17 mouse cellular contexts compared by ENCODE assay signal in the genomic region with DNA sequence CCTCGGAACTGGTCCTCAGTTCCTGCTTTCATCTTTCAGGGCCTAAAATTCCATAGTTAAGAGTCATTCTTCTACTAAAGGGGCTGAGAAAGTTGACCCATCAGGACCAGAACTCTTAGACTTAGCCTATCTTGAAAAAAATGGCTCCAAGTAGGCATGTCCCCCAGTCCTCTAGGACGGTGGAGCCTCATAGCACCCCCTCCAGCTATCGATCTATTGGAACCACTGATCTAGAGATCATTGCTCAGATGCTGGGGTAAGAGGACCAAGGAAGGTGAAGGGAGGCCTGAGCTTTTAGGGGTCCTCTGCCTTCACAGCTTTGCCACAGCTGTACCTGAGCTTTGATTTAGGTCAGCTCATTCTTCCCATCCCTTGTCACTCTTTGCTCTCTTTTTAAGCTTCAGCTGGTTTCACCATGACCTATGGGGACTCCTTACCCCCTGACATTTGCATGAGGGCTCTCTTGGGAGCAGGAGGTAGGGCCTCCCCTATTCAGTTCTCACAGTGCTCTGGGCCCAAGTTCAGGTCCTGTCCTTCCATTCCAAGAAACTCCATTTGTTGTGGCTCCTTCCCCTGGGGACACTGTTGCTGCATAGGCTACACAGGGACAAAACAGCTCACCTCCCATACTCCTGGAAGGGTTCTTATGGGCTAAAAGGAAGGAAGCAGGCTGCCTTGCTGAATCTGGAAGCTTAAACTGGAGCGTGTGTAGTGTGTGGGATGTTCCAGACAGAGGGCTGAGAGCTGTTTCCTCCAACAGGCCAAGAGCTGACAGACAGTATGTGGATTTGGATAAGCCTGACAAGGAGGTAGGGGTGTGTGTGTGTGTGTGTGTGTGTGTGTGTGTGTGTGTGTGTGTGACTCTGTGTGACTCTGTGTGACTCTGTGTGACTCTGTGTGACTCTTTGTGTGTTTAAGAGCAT. TPM values are rescaled to one million over a fixed set of nuclear protein-coding genes. Genes with fewer than 3 reads are reported as not detected.
DNase-seq lines count a peak whose midpoint lies in the region; ATAC-seq and TF ChIP-seq lines count a peak whose summit lies in the region.
"Had no signal": no experiment of that assay in that cellular context is flagged by ENCODE, and none has a peak within 500 bp of the region (broad histone marks: within the 10 kb centered on the region; RNA-seq: fewer than 3 reads in every experiment).

No protein-coding gene starts in this region.

- no peaks in the 10 kb centered on the region for H3K27me3 ChIP-seq in heart, embryonic 15.5 days
- no peaks in the 10 kb centered on the region for H3K27me3 ChIP-seq in liver, postnatal 0 days (ENCODE audit: insufficient read depth, low read length)
- H3K27me3 ChIP-seq in forebrain, embryonic 13.5 days: no peaks in the 10 kb centered on the region
- H3K27me3 ChIP-seq: lung, embryonic 15.5 days had no signal

- no peak overlapping the region for H3K9ac ChIP-seq in heart, embryonic 15.5 days
- peak overlapping the region; percentile 56 for H3K9ac ChIP-seq in liver, postnatal 0 days (replicated peaks)
- H3K9ac ChIP-seq in forebrain, embryonic 13.5 days: no peak overlapping the region
- H3K9ac ChIP-seq: lung, embryonic 15.5 days had no signal

- H3K4me2 ChIP-seq in heart, embryonic 15.5 days: no peak overlapping the region
- H3K4me2 ChIP-seq in liver, postnatal 0 days (ENCODE audit: low read depth, low read length): peak overlapping the region; percentile 68
- H3K4me2 ChIP-seq in forebrain, embryonic 13.5 days: no peak overlapping the region
- H3K4me2 ChIP-seq: lung, embryonic 15.5 days had no signal

- no peak for DNase-seq in heart, adult 18-20 months
- DNase-seq in right cerebral cortex, adult 2 months (ENCODE audit: low spot score in 2 of 2): peak; percentile 33 to 34
- no peak for DNase-seq in right cerebral cortex, postnatal 14 days
- DNase-seq in liver, postnatal 0 days: peak; percentile 12
- no peak for DNase-seq in gastrocnemius, adult 8-10 months (ENCODE audit: low spot score in 2 of 2)
- DNase-seq: adrenal gland, adult 2 months; cerebellum, adult 11 months; gastrocnemius, postnatal 10 days; heart, postnatal 4 days; kidney, adult 18-20 months had no signal

- H3K9me3 ChIP-seq in heart, embryonic 15.5 days (replicated peaks): no peaks in the 10 kb centered on the region
- no peaks in the 10 kb centered on the region for H3K9me3 ChIP-seq in liver, postnatal 0 days (ENCODE audit: low read length)
- no peaks in the 10 kb centered on the region for H3K9me3 ChIP-seq in forebrain, embryonic 13.5 days (replicated peaks)
- H3K9me3 ChIP-seq: lung, embryonic 15.5 days had no signal

- no peak for ATAC-seq in heart, embryonic 15.5 days (replicated peaks; ENCODE audit: insufficient number of reproducible peaks, insufficient read depth, low FRiP score, low read depth)
- ATAC-seq in liver, postnatal 0 days: no peak
- ATAC-seq in forebrain, embryonic 13.5 days: no peak
- ATAC-seq: midbrain, embryonic 16.5 days had no signal

- TF ChIP-seq EP300 in liver, postnatal 0 days (IDR thresholded peaks at IDR 0.05; ENCODE audit: low read depth): no peak

- no peaks in the 10 kb centered on the region for H3K4me1 ChIP-seq in heart, embryonic 15.5 days (replicated peaks)
- H3K4me1 ChIP-seq in bone marrow, adult 2 months (ENCODE audit: control insufficient read depth, insufficient read depth, low read length): peaks cover 16% of the 10 kb centered on the region
- H3K4me1 ChIP-seq in liver, postnatal 0 days (ENCODE audit: insufficient read depth): peaks cover 29% of the 10 kb centered on the region
- H3K4me1 ChIP-seq in forebrain, embryonic 13.5 days: no peaks in the 10 kb centered on the region
- H3K4me1 ChIP-seq: lung, embryonic 15.5 days had no signal

- peak overlapping the region; percentile 20 for H3K4me3 ChIP-seq in heart, embryonic 15.5 days
- H3K4me3 ChIP-seq in bone marrow, adult 2 months (replicated peaks; ENCODE audit: control insufficient read depth, low read depth, low read length): peak overlapping the region; percentile 79
- H3K4me3 ChIP-seq in liver, postnatal 0 days (ENCODE audit: low read depth, low read length): peak overlapping the region; percentile 48
- no peak overlapping the region for H3K4me3 ChIP-seq in forebrain, embryonic 13.5 days
- H3K4me3 ChIP-seq: lung, embryonic 15.5 days had no signal

- no peak for TF ChIP-seq CTCF in bone marrow, adult 2 months (IDR thresholded peaks at IDR 0.05; ENCODE audit: control insufficient read depth, insufficient read depth, low read length)
- no peak for TF ChIP-seq CTCF in liver, postnatal 0 days (IDR thresholded peaks at IDR 0.05; ENCODE audit: low read depth)

- TF ChIP-seq POLR2A in bone marrow, adult 2 months (IDR thresholded peaks at IDR 0.05; ENCODE audit: borderline replicate concordance, control insufficient read depth, low read depth, low read length): no peak

- 72% methylated on average over 4 of the region's 4 CpGs for WGBS in heart, embryonic 15.5 days
- 19% methylated on average over 4 of the region's 4 CpGs for WGBS in bone marrow, adult 2 months
- WGBS in liver, postnatal 0 days (ENCODE audit: insufficient replicate concordance): 59% methylated on average over 4 of the region's 4 CpGs
- WGBS in forebrain, embryonic 13.5 days: 96% methylated on average over 4 of the region's 4 CpGs

- no peaks in the 10 kb centered on the region for H3K36me3 ChIP-seq in heart, embryonic 15.5 days
- no peaks in the 10 kb centered on the region for H3K36me3 ChIP-seq in liver, postnatal 0 days (replicated peaks; ENCODE audit: insufficient read depth, low read length)
- no peaks in the 10 kb centered on the region for H3K36me3 ChIP-seq in forebrain, embryonic 13.5 days (ENCODE audit: poor library complexity, severe bottlenecking)
- H3K36me3 ChIP-seq: lung, embryonic 15.5 days had no signal

- H3K27ac ChIP-seq in heart, embryonic 15.5 days: no peak overlapping the region
- H3K27ac ChIP-seq in bone marrow, adult 2 months (ENCODE audit: control insufficient read depth, insufficient read depth, low read depth, low read length, poor library complexity): no peak overlapping the region
- H3K27ac ChIP-seq in liver, postnatal 0 days (ENCODE audit: low read depth): 0 out of 2 replicates have a peak overlapping the region, but pooled peaks have one; percentile 77
- no peak overlapping the region for H3K27ac ChIP-seq in forebrain, embryonic 13.5 days
- H3K27ac ChIP-seq: lung, embryonic 15.5 days had no signal

RNA-seq across cellular contexts. Expression of a gene that starts 20.2 kb away (rescaled TPM):
- polyA plus RNA-seq in heart, embryonic 15.5 days (2015; fragmentation: Nextera tagmentation; extraction: Ambion mirVana): 1.2 and 4.4 TPM in 2 replicates
- 1 to 10 TPM; 1.0 to 3.1 TPM for total RNA-seq in heart, adult 18-20 months (2021)
- polyA plus RNA-seq in bone marrow, adult 2 months (2011; ENCODE audit: insufficient read depth, insufficient read length, low replicate concordance, missing spikeins): 20.3 and 32.2 TPM in 2 replicates
- polyA plus RNA-seq in liver, postnatal 0 days (2015; fragmentation: Nextera tagmentation; extraction: Ambion mirVana): 3.0 and 3.9 TPM in 2 replicates
- polyA plus RNA-seq in forebrain, embryonic 13.5 days (2015; fragmentation: Nextera tagmentation; extraction: Ambion mirVana): 0.23 and 0.40 TPM in 2 replicates
- total RNA-seq in gastrocnemius, adult 8-10 months (2022): 1 to 10 TPM in 2 of 4 experiments, under 1 TPM in 2; 0.07 to 1.1 (median 0.59) TPM

RNA-seq across cellular contexts. Expression of a gene that starts 51.0 kb away (rescaled TPM):
- 0.68 and 3.0 TPM in 2 replicates for polyA plus RNA-seq in heart, embryonic 15.5 days (2015; fragmentation: Nextera tagmentation; extraction: Ambion mirVana)
- under 1 TPM in 1 of 2 experiments, not detected in 1; 0.41 TPM for total RNA-seq in heart, adult 18-20 months (2021)
- 5.5 and 21.4 TPM in 2 replicates for polyA plus RNA-seq in bone marrow, adult 2 months (2011; ENCODE audit: insufficient read depth, insufficient read length, low replicate concordance, missing spikeins)
- polyA plus RNA-seq in liver, postnatal 0 days (2015; fragmentation: Nextera tagmentation; extraction: Ambion mirVana): 17.5 and 19.0 TPM in 2 replicates
- polyA plus RNA-seq in forebrain, embryonic 13.5 days (2015; fragmentation: Nextera tagmentation; extraction: Ambion mirVana): not detected in 2 replicates
- total RNA-seq in gastrocnemius, adult 8-10 months (2022): not detected
- total RNA-seq: layer of hippocampus, postnatal 14 days had no signal
- polyA plus RNA-seq: midbrain, embryonic 16.5 days; neural tube, embryonic 14.5 days had no signal

Comparison
In these comparisons a context has a peak if more than half of its experiments do, and no peak if none do; other contexts are left out.
1. DNase-seq: peak in right cerebral cortex, adult 2 months (2 of 2) and liver, postnatal 0 days (single experiment); none in heart, adult 18-20 months (0 of 2), right cerebral cortex, postnatal 14 days (single experiment) and gastrocnemius, adult 8-10 months (0 of 2).